Comparison of ENCODE assay signal across 8 mouse cellular contexts in the genomic region with DNA sequence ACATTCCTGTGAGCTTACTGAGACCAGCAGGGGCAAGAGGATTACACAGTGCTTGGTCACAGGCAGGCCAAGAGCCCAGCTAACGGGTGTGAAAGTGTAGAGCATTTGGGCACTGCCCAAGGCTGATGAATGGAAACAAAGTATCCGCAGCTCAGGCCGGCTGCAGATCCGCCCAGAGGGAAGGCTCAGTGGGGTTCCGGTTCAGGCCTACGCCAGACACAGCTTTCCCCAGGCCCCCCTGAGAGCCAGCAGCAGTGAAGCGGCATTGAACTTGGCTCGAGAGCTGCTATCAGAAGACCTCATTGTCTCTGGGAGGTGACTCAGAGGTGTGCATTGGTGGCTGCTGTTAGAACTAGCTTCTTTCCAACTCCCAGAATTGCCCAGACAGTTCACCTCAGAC. TPM values are rescaled to one million over a fixed set of nuclear protein-coding genes. Genes with fewer than 3 reads are reported as not detected.
A peak's percentile ranks its signal among the peaks of the same experiment; 100 is the strongest.
DNase-seq lines count a peak whose midpoint lies in the region; ATAC-seq and TF ChIP-seq lines count a peak whose summit lies in the region.

No protein-coding gene starts in this region.

- H3K36me3 ChIP-seq in midbrain, embryonic 12.5 days, result no peaks in the 10 kb centered on the region
- H3K36me3 ChIP-seq in midbrain, embryonic 11.5 days (ENCODE audit: control insufficient read depth, insufficient read depth, low read length), result no peaks in the 10 kb centered on the region
- peaks cover 31% of the 10 kb centered on the region for H3K36me3 ChIP-seq in liver, embryonic 13.5 days
- H3K36me3 ChIP-seq in stomach, postnatal 0 days (ENCODE audit: control insufficient read depth, insufficient read depth, low read length), result peaks cover 2% of the 10 kb centered on the region; the same call in 1 of the 2 replicates

- WGBS in midbrain, embryonic 12.5 days, result 11% methylated on average over 8 of the region's 8 CpGs
- 7% methylated on average over 8 of the region's 8 CpGs for WGBS in midbrain, embryonic 11.5 days
- WGBS in liver, embryonic 13.5 days (ENCODE audit: insufficient replicate concordance), result 57% methylated on average over 8 of the region's 8 CpGs
- WGBS in stomach, postnatal 0 days, result 35% methylated on average over 8 of the region's 8 CpGs

- H3K4me1 ChIP-seq in midbrain, embryonic 12.5 days, result peaks cover 34% of the 10 kb centered on the region
- peaks cover 14% of the 10 kb centered on the region; the same call in 1 of the 2 replicates for H3K4me1 ChIP-seq in midbrain, embryonic 11.5 days (ENCODE audit: control insufficient read depth, insufficient read depth, low read length)
- H3K4me1 ChIP-seq in liver, embryonic 13.5 days (replicated peaks), result peaks cover 54% of the 10 kb centered on the region
- no peaks in the 10 kb centered on the region; the same call in none of the 2 replicates for H3K4me1 ChIP-seq in stomach, postnatal 0 days (replicated peaks; ENCODE audit: control insufficient read depth, insufficient read depth)

- H3K9me3 ChIP-seq in midbrain, embryonic 12.5 days, result no peaks in the 10 kb centered on the region
- H3K9me3 ChIP-seq in midbrain, embryonic 11.5 days (ENCODE audit: control insufficient read depth, low read length), result no peaks in the 10 kb centered on the region
- no peaks in the 10 kb centered on the region for H3K9me3 ChIP-seq in liver, embryonic 13.5 days (replicated peaks)
- no peaks in the 10 kb centered on the region for H3K9me3 ChIP-seq in stomach, postnatal 0 days (ENCODE audit: control insufficient read depth, low read length)

- peak overlapping the region; percentile 26 for H3K4me2 ChIP-seq in midbrain, embryonic 12.5 days (replicated peaks)
- no peak overlapping the region for H3K4me2 ChIP-seq in midbrain, embryonic 11.5 days
- peak overlapping the region; percentile 96 for H3K4me2 ChIP-seq in liver, embryonic 13.5 days
- H3K4me2 ChIP-seq in stomach, postnatal 0 days (replicated peaks; ENCODE audit: low read depth), result peak overlapping the region; percentile 88

- TF ChIP-seq CTCF in stomach, postnatal 0 days (IDR thresholded peaks at IDR 0.05; ENCODE audit: low read depth), result no peak

- TF ChIP-seq EP300 in stomach, postnatal 0 days (optimal IDR thresholded peaks at IDR 0.05), result no peak

- peaks cover 56% of the 10 kb centered on the region for H3K27me3 ChIP-seq in midbrain, embryonic 12.5 days
- peaks cover 8% of the 10 kb centered on the region for H3K27me3 ChIP-seq in midbrain, embryonic 11.5 days (ENCODE audit: control insufficient read depth, insufficient read depth, low read length)
- H3K27me3 ChIP-seq in liver, embryonic 13.5 days, result no peaks in the 10 kb centered on the region
- no peaks in the 10 kb centered on the region for H3K27me3 ChIP-seq in stomach, postnatal 0 days (ENCODE audit: control insufficient read depth, insufficient read depth, low read length)

- no peak overlapping the region for H3K27ac ChIP-seq in midbrain, embryonic 12.5 days (replicated peaks)
- no peak overlapping the region for H3K27ac ChIP-seq in midbrain, embryonic 11.5 days (ENCODE audit: low read depth, low read length)
- peak overlapping the region; percentile 81 for H3K27ac ChIP-seq in liver, embryonic 13.5 days
- peak overlapping the region; percentile 53 for H3K27ac ChIP-seq in stomach, postnatal 0 days (replicated peaks)

- H3K9ac ChIP-seq in midbrain, embryonic 12.5 days (replicated peaks), result peak overlapping the region; percentile 43
- H3K9ac ChIP-seq in midbrain, embryonic 11.5 days (ENCODE audit: low read length), result no peak overlapping the region
- H3K9ac ChIP-seq in liver, embryonic 13.5 days, result peak overlapping the region; percentile 94
- 0 out of 2 replicates have a peak overlapping the region, but pooled peaks have one; percentile 38 for H3K9ac ChIP-seq in stomach, postnatal 0 days (ENCODE audit: low read length)

- H3K4me3 ChIP-seq in midbrain, embryonic 12.5 days, result no peak overlapping the region
- no peak overlapping the region for H3K4me3 ChIP-seq in midbrain, embryonic 11.5 days (ENCODE audit: low read depth, low read length)
- H3K4me3 ChIP-seq in liver, embryonic 13.5 days (replicated peaks), result peak overlapping the region; percentile 88
- no peak overlapping the region for H3K4me3 ChIP-seq in stomach, postnatal 0 days (ENCODE audit: low read depth, low read length)

- ATAC-seq in midbrain, embryonic 12.5 days (ENCODE audit: low FRiP score, low read depth), result no peak
- ATAC-seq in midbrain, embryonic 11.5 days (ENCODE audit: low FRiP score), result no peak
- ATAC-seq in liver, embryonic 13.5 days (ENCODE audit: low read depth), result no peak
- no peak for ATAC-seq in stomach, postnatal 0 days (ENCODE audit: low FRiP score, low TSS enrichment)

- no peak for DNase-seq in midbrain, embryonic 11.5 days (ENCODE audit: low spot score, missing footprints)
- peak; percentile 75 for DNase-seq in cerebellum, adult 9-10 months
- peak; percentile 41 for DNase-seq in heart, adult 8-10 months (ENCODE audit: low spot score)
- no peak for DNase-seq in liver, embryonic 13.5 days
- DNase-seq in stomach, postnatal 0 days (ENCODE audit: low spot score), result peak; percentile 26
- no peak for DNase-seq in kidney, postnatal 14 days
- DNase-seq in T-cell, adult 2 months (ENCODE audit: low spot score), result no peak

RNA-seq across cellular contexts. Expression of gene Cltb, which starts 2.5 kb away (rescaled TPM):
- polyA plus RNA-seq in midbrain, embryonic 12.5 days (2016; fragmentation: Nextera tagmentation; extraction: Ambion mirVana), result 38.8 and 43.5 TPM in 2 replicates
- polyA plus RNA-seq in midbrain, embryonic 11.5 days (2014; fragmentation: Nextera tagmentation; extraction: Ambion mirVana), result 22.3 and 28.1 TPM in 2 replicates
- total RNA-seq in heart, adult 8-10 months (2022), result 100 to 1,000 TPM in 1 of 4 experiments, 10 to 100 TPM in 3; 86.1 to 103 (median 94.1) TPM
- polyA plus RNA-seq in liver, embryonic 13.5 days (2015; fragmentation: Nextera tagmentation; extraction: Ambion mirVana), result 51.0 and 54.2 TPM in 2 replicates
- polyA plus RNA-seq in stomach, postnatal 0 days (2015; fragmentation: Nextera tagmentation; extraction: Ambion mirVana), result 156 and 160 TPM in 2 replicates

RNA-seq across cellular contexts. Expression of gene Faf2, which starts 12.9 kb away (rescaled TPM):
- polyA plus RNA-seq in midbrain, embryonic 12.5 days (2016; fragmentation: Nextera tagmentation; extraction: Ambion mirVana), result 79.2 and 79.5 TPM in 2 replicates
- 86.9 and 90.9 TPM in 2 replicates for polyA plus RNA-seq in midbrain, embryonic 11.5 days (2014; fragmentation: Nextera tagmentation; extraction: Ambion mirVana)
- total RNA-seq in heart, adult 8-10 months (2022), result 10 to 100 TPM; 15.8 to 24.3 (median 21.3) TPM
- polyA plus RNA-seq in liver, embryonic 13.5 days (2015; fragmentation: Nextera tagmentation; extraction: Ambion mirVana), result 30.5 and 33.9 TPM in 2 replicates
- 46.4 and 50.6 TPM in 2 replicates for polyA plus RNA-seq in stomach, postnatal 0 days (2015; fragmentation: Nextera tagmentation; extraction: Ambion mirVana)

RNA-seq across cellular contexts. Expression of gene Higd2a, which starts 18.7 kb away (rescaled TPM):
- 162 and 170 TPM in 2 replicates for polyA plus RNA-seq in midbrain, embryonic 12.5 days (2016; fragmentation: Nextera tagmentation; extraction: Ambion mirVana)
- polyA plus RNA-seq in midbrain, embryonic 11.5 days (2014; fragmentation: Nextera tagmentation; extraction: Ambion mirVana), result 164 and 168 TPM in 2 replicates
- 100 to 1,000 TPM; 178 to 218 (median 190) TPM for total RNA-seq in heart, adult 8-10 months (2022)
- polyA plus RNA-seq in liver, embryonic 13.5 days (2015; fragmentation: Nextera tagmentation; extraction: Ambion mirVana), result 117 and 118 TPM in 2 replicates
- polyA plus RNA-seq in stomach, postnatal 0 days (2015; fragmentation: Nextera tagmentation; extraction: Ambion mirVana), result 282 and 289 TPM in 2 replicates

RNA-seq across cellular contexts. Expression of gene Nop16, which starts 18.8 kb away (rescaled TPM):
- 55.4 and 64.8 TPM in 2 replicates for polyA plus RNA-seq in midbrain, embryonic 12.5 days (2016; fragmentation: Nextera tagmentation; extraction: Ambion mirVana)
- polyA plus RNA-seq in midbrain, embryonic 11.5 days (2014; fragmentation: Nextera tagmentation; extraction: Ambion mirVana), result 65.1 and 67.0 TPM in 2 replicates
- total RNA-seq in heart, adult 8-10 months (2022), result 10 to 100 TPM; 14.5 to 18.3 (median 16.0) TPM
- 74.9 and 84.5 TPM in 2 replicates for polyA plus RNA-seq in liver, embryonic 13.5 days (2015; fragmentation: Nextera tagmentation; extraction: Ambion mirVana)
- 51.2 and 53.5 TPM in 2 replicates for polyA plus RNA-seq in stomach, postnatal 0 days (2015; fragmentation: Nextera tagmentation; extraction: Ambion mirVana)

RNA-seq across cellular contexts. Expression of gene Arl10, which starts 33.9 kb away (rescaled TPM):
- polyA plus RNA-seq in midbrain, embryonic 12.5 days (2016; fragmentation: Nextera tagmentation; extraction: Ambion mirVana), result 47.9 and 54.9 TPM in 2 replicates
- polyA plus RNA-seq in midbrain, embryonic 11.5 days (2014; fragmentation: Nextera tagmentation; extraction: Ambion mirVana), result 28.5 and 29.7 TPM in 2 replicates
- total RNA-seq in heart, adult 8-10 months (2022), result 1 to 10 TPM; 4.1 to 6.6 (median 5.0) TPM
- polyA plus RNA-seq in liver, embryonic 13.5 days (2015; fragmentation: Nextera tagmentation; extraction: Ambion mirVana), result 9.0 and 9.2 TPM in 2 replicates
- polyA plus RNA-seq in stomach, postnatal 0 days (2015; fragmentation: Nextera tagmentation; extraction: Ambion mirVana), result 13.3 and 14.4 TPM in 2 replicates

Comparison
In these comparisons a context has a peak if more than half of its experiments do, and no peak if none do; other contexts are left out.
1. H3K27ac ChIP-seq: peak in liver, embryonic 13.5 days (single experiment) and stomach, postnatal 0 days (single experiment); none in midbrain, embryonic 12.5 days (single experiment) and midbrain, embryonic 11.5 days (single experiment).
2. DNase-seq: peak in cerebellum, adult 9-10 months (single experiment), heart, adult 8-10 months (single experiment) and stomach, postnatal 0 days (single experiment); none in midbrain, embryonic 11.5 days (single experiment), liver, embryonic 13.5 days (single experiment), kidney, postnatal 14 days (single experiment) and T-cell, adult 2 months (single experiment).